Mouse (Mus musculus): Measurements from ENCODE around the gene Prmt9. TPM values are rescaled to one million over a fixed set of nuclear protein-coding genes. Genes with fewer than 3 reads are reported as not detected.

Prmt9 gene
- polyA plus RNA-seq, 1 experiment from 2014 or later = 22.7 TPM

- 90% methylated on average over 4 of the region's 4 CpGs for WGBS
- DNase-seq (ENCODE audit: low spot score) = no peak
Observed at GRCm38 (mm10) chr8:77545616-77546015, 3.6 kb upstream of the Prmt9 start.

GRCm38 (mm10) chr8:77549881-77550580 lies 834 bp downstream of the Prmt9 start:
- no peaks in the 10 kb centered on the region for H3K9me3 ChIP-seq (replicated peaks; ENCODE audit: control insufficient read depth, low read length)
- H3K27ac ChIP-seq (ENCODE audit: low read depth, low read length) = no peak overlapping the region
- H3K4me2 ChIP-seq (ENCODE audit: low read length) = peak overlapping the region; percentile 65
- peak overlapping the region; percentile 87 for H3K4me3 ChIP-seq (ENCODE audit: low read depth, low read length)
- H3K4me1 ChIP-seq (ENCODE audit: control insufficient read depth, insufficient read depth, low read length) = no peaks in the 10 kb centered on the region
- peak overlapping the region; percentile 92 for H3K9ac ChIP-seq (ENCODE audit: low read length)
- ATAC-seq (no peak), DNase-seq (ENCODE audit: low spot score) (peak; percentile 63)
- WGBS = 27% methylated on average over 7 of the region's 7 CpGs
- peaks cover 19% of the 10 kb centered on the region for H3K36me3 ChIP-seq (ENCODE audit: control insufficient read depth, insufficient read depth, low read length)
- no peaks in the 10 kb centered on the region for H3K27me3 ChIP-seq (replicated peaks; ENCODE audit: control insufficient read depth, insufficient read depth, low read length)

More at GRCm38 (mm10) chr8:77545616-77546015, 3.6 kb upstream of the Prmt9 start:
- Histone ChIP-seq H3K36me3 (ENCODE audit: control insufficient read depth, insufficient read depth, low read length) (no peaks in the 10 kb centered on the region), H3K27me3 (replicated peaks; ENCODE audit: control insufficient read depth, insufficient read depth, low read length) (no peaks in the 10 kb centered on the region), H3K4me1 (ENCODE audit: control insufficient read depth, insufficient read depth, low read length) (no peaks in the 10 kb centered on the region), H3K4me2 (ENCODE audit: low read length) (no peak overlapping the region), H3K9ac (ENCODE audit: low read length) (no peak overlapping the region), H3K4me3 (ENCODE audit: low read depth, low read length) (no peak overlapping the region), H3K27ac (ENCODE audit: low read depth, low read length) (no peak overlapping the region), H3K9me3 (replicated peaks; ENCODE audit: control insufficient read depth, low read length) (no peaks in the 10 kb centered on the region)
- ATAC-seq = no peak

GRCm38 (mm10) chr8:77552491-77552890 lies 3.3 kb downstream of the Prmt9 start:
- Histone ChIP-seq H3K4me1 (ENCODE audit: control insufficient read depth, insufficient read depth, low read length) (no peaks in the 10 kb centered on the region), H3K27me3 (replicated peaks; ENCODE audit: control insufficient read depth, insufficient read depth, low read length) (no peaks in the 10 kb centered on the region), H3K9ac (ENCODE audit: low read length) (no peak overlapping the region), H3K36me3 (ENCODE audit: control insufficient read depth, insufficient read depth, low read length) (peaks cover 38% of the 10 kb centered on the region), H3K27ac (ENCODE audit: low read depth, low read length) (no peak overlapping the region), H3K9me3 (replicated peaks; ENCODE audit: control insufficient read depth, low read length) (no peaks in the 10 kb centered on the region), H3K4me2 (ENCODE audit: low read length) (no peak overlapping the region), H3K4me3 (ENCODE audit: low read depth, low read length) (no peak overlapping the region)
- 95% methylated on average over 3 of the region's 3 CpGs for WGBS
- DNase-seq (ENCODE audit: low spot score) = no peak
- ATAC-seq = no peak

- H3K36me3 ChIP-seq (ENCODE audit: control insufficient read depth, insufficient read depth, low read length) = peaks cover 75% of the 10 kb centered on the region
- DNase-seq (ENCODE audit: low spot score) (no peak), ATAC-seq (no peak)
- no peak overlapping the region for H3K27ac ChIP-seq (ENCODE audit: low read depth, low read length)
- no peak overlapping the region for H3K4me3 ChIP-seq (ENCODE audit: low read depth, low read length)
- WGBS = 91% methylated on average over 3 of the region's 3 CpGs
- no peak overlapping the region for H3K4me2 ChIP-seq (ENCODE audit: low read length)
- no peaks in the 10 kb centered on the region for H3K4me1 ChIP-seq (ENCODE audit: control insufficient read depth, insufficient read depth, low read length)
- H3K27me3 ChIP-seq (replicated peaks; ENCODE audit: control insufficient read depth, insufficient read depth, low read length) = no peaks in the 10 kb centered on the region
- no peak overlapping the region for H3K9ac ChIP-seq (ENCODE audit: low read length)
- no peaks in the 10 kb centered on the region for H3K9me3 ChIP-seq (replicated peaks; ENCODE audit: control insufficient read depth, low read length)
Observed at GRCm38 (mm10) chr8:77561441-77561840, 12.2 kb downstream of the Prmt9 start.

- ATAC-seq (no peak), DNase-seq (ENCODE audit: low spot score) (no peak)
- Histone ChIP-seq H3K4me2 (ENCODE audit: low read length) (no peak overlapping the region), H3K4me3 (ENCODE audit: low read depth, low read length) (no peak overlapping the region), H3K9me3 (replicated peaks; ENCODE audit: control insufficient read depth, low read length) (no peaks in the 10 kb centered on the region), H3K36me3 (ENCODE audit: control insufficient read depth, insufficient read depth, low read length) (peaks cover 42% of the 10 kb centered on the region), H3K27ac (ENCODE audit: low read depth, low read length) (no peak overlapping the region), H3K9ac (ENCODE audit: low read length) (no peak overlapping the region), H3K4me1 (ENCODE audit: control insufficient read depth, insufficient read depth, low read length) (no peaks in the 10 kb centered on the region), H3K27me3 (replicated peaks; ENCODE audit: control insufficient read depth, insufficient read depth, low read length) (no peaks in the 10 kb centered on the region)
- WGBS = 86% methylated on average over 5 of the region's 5 CpGs
Observed at GRCm38 (mm10) chr8:77574229-77574628, 25.0 kb downstream of the Prmt9 start.

- Histone ChIP-seq H3K27ac (ENCODE audit: low read depth, low read length) (no peak overlapping the region), H3K9me3 (replicated peaks; ENCODE audit: control insufficient read depth, low read length) (no peaks in the 10 kb centered on the region), H3K4me3 (ENCODE audit: low read depth, low read length) (no peak overlapping the region), H3K9ac (ENCODE audit: low read length) (no peak overlapping the region), H3K36me3 (ENCODE audit: control insufficient read depth, insufficient read depth, low read length) (peaks cover 50% of the 10 kb centered on the region), H3K27me3 (replicated peaks; ENCODE audit: control insufficient read depth, insufficient read depth, low read length) (no peaks in the 10 kb centered on the region), H3K4me1 (ENCODE audit: control insufficient read depth, insufficient read depth, low read length) (no peaks in the 10 kb centered on the region), H3K4me2 (ENCODE audit: low read length) (no peak overlapping the region)
- DNase-seq (ENCODE audit: low spot score) = no peak
- ATAC-seq = no peak
- 91% methylated on average over 7 of the region's 7 CpGs for WGBS
Observed at GRCm38 (mm10) chr8:77577674-77578073, 28.5 kb downstream of the Prmt9 start.

- Histone ChIP-seq H3K36me3 (ENCODE audit: control insufficient read depth, insufficient read depth, low read length) (peaks cover 29% of the 10 kb centered on the region), H3K4me1 (ENCODE audit: control insufficient read depth, insufficient read depth, low read length) (no peaks in the 10 kb centered on the region), H3K4me2 (ENCODE audit: low read length) (no peak overlapping the region), H3K9ac (ENCODE audit: low read length) (no peak overlapping the region), H3K4me3 (ENCODE audit: low read depth, low read length) (no peak overlapping the region), H3K27me3 (replicated peaks; ENCODE audit: control insufficient read depth, insufficient read depth, low read length) (no peaks in the 10 kb centered on the region), H3K9me3 (replicated peaks; ENCODE audit: control insufficient read depth, low read length) (no peaks in the 10 kb centered on the region), H3K27ac (ENCODE audit: low read depth, low read length) (no peak overlapping the region)
- 88% methylated on average over 4 of the region's 4 CpGs for WGBS
- no peak for ATAC-seq
- DNase-seq (ENCODE audit: low spot score) = no peak
Observed at GRCm38 (mm10) chr8:77584174-77584573, 35.0 kb downstream of the Prmt9 start.

GRCm38 (mm10) chr8:77609621-77610020 lies 60.4 kb downstream of the Prmt9 start:
- peak overlapping the region; percentile 74 for H3K4me3 ChIP-seq (ENCODE audit: low read depth, low read length)
- ATAC-seq (no peak), DNase-seq (ENCODE audit: low spot score) (no peak)
- no peaks in the 10 kb centered on the region for H3K27me3 ChIP-seq (replicated peaks; ENCODE audit: control insufficient read depth, insufficient read depth, low read length)
- H3K27ac ChIP-seq (ENCODE audit: low read depth, low read length) = no peak overlapping the region
- no peaks in the 10 kb centered on the region for H3K9me3 ChIP-seq (replicated peaks; ENCODE audit: control insufficient read depth, low read length)
- H3K4me1 ChIP-seq (ENCODE audit: control insufficient read depth, insufficient read depth, low read length) = peaks cover 8% of the 10 kb centered on the region
- H3K36me3 ChIP-seq (ENCODE audit: control insufficient read depth, insufficient read depth, low read length) = peaks cover 10% of the 10 kb centered on the region
- H3K4me2 ChIP-seq (ENCODE audit: low read length) = peak overlapping the region; percentile 78
- WGBS = 7% methylated on average over 7 of the region's 7 CpGs
- peak overlapping the region; percentile 76 for H3K9ac ChIP-seq (ENCODE audit: low read length)

GRCm38 (mm10) chr8:77610374-77610969 lies 61.3 kb downstream of the Prmt9 start, which contains the start of gene Tmem184c:
TSS of gene Tmem184c (minus strand) at chr8:77610698.
- Histone ChIP-seq H3K27me3 (replicated peaks; ENCODE audit: control insufficient read depth, insufficient read depth, low read length) (no peaks in the 10 kb centered on the region), H3K27ac (ENCODE audit: low read depth, low read length) (peak within 1 kb of the TSS; percentile 44), H3K4me1 (ENCODE audit: control insufficient read depth, insufficient read depth, low read length) (peaks cover 8% of the 10 kb centered on the region), H3K36me3 (ENCODE audit: control insufficient read depth, insufficient read depth, low read length) (peaks cover 4% of the 10 kb centered on the region; the same call in 1 of the 2 replicates), H3K4me2 (ENCODE audit: low read length) (peak within 1 kb of the TSS; percentile 78), H3K9ac (ENCODE audit: low read length) (peak within 1 kb of the TSS; percentile 76), H3K4me3 (ENCODE audit: low read depth, low read length) (peak within 1 kb of the TSS; percentile 74), H3K9me3 (replicated peaks; ENCODE audit: control insufficient read depth, low read length) (no peaks in the 10 kb centered on the region)
- ATAC-seq (peak; percentile 99), DNase-seq (ENCODE audit: low spot score) (peak; percentile 98)
- 0% methylated on average over 36 of the region's 36 CpGs for WGBS
